Comparison of ENCODE assay signal across 12 mouse cellular contexts in genomic region chr13:20092301-20092700, GRCm38 (mm10). TPM values are rescaled to one million over a fixed set of nuclear protein-coding genes. Genes with fewer than 3 reads are reported as not detected.
DNase-seq lines count a peak whose midpoint lies in the region; ATAC-seq and TF ChIP-seq lines count a peak whose summit lies in the region.
"Had no signal": no experiment of that assay in that cellular context is flagged by ENCODE, and none has a peak within 500 bp of the region (broad histone marks: within the 10 kb centered on the region; RNA-seq: fewer than 3 reads in every experiment).

No protein-coding gene starts in this region.

- H3K27ac ChIP-seq in liver, embryonic 15.5 days (replicated peaks), result 0 out of 2 replicates have a peak overlapping the region, but pooled peaks have one; percentile 17
- no peak overlapping the region for H3K27ac ChIP-seq in liver, embryonic 11.5 days (ENCODE audit: low read depth, low read length)
- no peak overlapping the region for H3K27ac ChIP-seq in CH12.LX (ENCODE audit: insufficient read depth, low read depth)

- peaks cover 7% of the 10 kb centered on the region; the same call in 1 of the 2 replicates for H3K79me2 ChIP-seq in CH12.LX (replicated peaks; ENCODE audit: control insufficient read depth, extremely low read depth, insufficient read depth, poor library complexity, severe bottlenecking)

- H3K9me3 ChIP-seq in liver, embryonic 15.5 days (replicated peaks), result no peaks in the 10 kb centered on the region
- no peaks in the 10 kb centered on the region for H3K9me3 ChIP-seq in liver, embryonic 11.5 days (ENCODE audit: control insufficient read depth, low read length)
- peaks cover 7% of the 10 kb centered on the region for H3K9me3 ChIP-seq in CH12.LX (replicated peaks; ENCODE audit: low read length)
- peaks cover 10% of the 10 kb centered on the region for H3K9me3 ChIP-seq in megakaryocyte, embryonic 14.5 days
- H3K9me3 ChIP-seq: limb, embryonic 15.5 days had no signal

- dilution Hi-C loops in CH12.LX (cut with MboI; ENCODE audit: extremely low pct_ligation_motif_present, extremely low pct_unique_long_range_greater_than_20kb, low sequenced_read_pairs), result no loop called here

- no peak overlapping the region for H3K4me3 ChIP-seq in liver, embryonic 15.5 days (replicated peaks)
- H3K4me3 ChIP-seq in liver, embryonic 11.5 days (ENCODE audit: low read depth, low read length), result no peak overlapping the region
- no peak overlapping the region for H3K4me3 ChIP-seq in CH12.LX (replicated peaks in 1 of 3; ENCODE audit: low read depth in 2 of 3, low read length in 2 of 3, poor library complexity in 1 of 3)
- peak overlapping the region; percentile 54 for H3K4me3 ChIP-seq in megakaryocyte, embryonic 14.5 days (replicated peaks)

- DNase-seq in liver, embryonic 11.5 days (ENCODE audit: low spot score), result no peak
- peak; percentile 25 for DNase-seq in CH12.LX (ENCODE audit: extremely low read depth)
- no peak for DNase-seq in right cerebral cortex, postnatal 36 days (ENCODE audit: low spot score in 2 of 2)
- DNase-seq in c-Kit-positive CD71-positive TER-119-positive erythroid progenitor cells, embryonic 14.5 days (ENCODE audit: low spot score), result no peak
- no peak for DNase-seq in adrenal gland, postnatal 10 days
- DNase-seq: cerebellum, adult 18-20 months; heart, adult 2 months; heart, postnatal 14 days had no signal

- TF ChIP-seq EP300 in CH12.LX (IDR thresholded peaks at IDR 0.05; ENCODE audit: low read length), result no peak

- TF ChIP-seq POLR2A in CH12.LX (IDR thresholded peaks at IDR 0.05; ENCODE audit: low read depth, low read length), result no peak

- TF ChIP-seq RAD21 in CH12.LX (IDR thresholded peaks at IDR 0.05; ENCODE audit: low read depth, low read length), result no peak

- WGBS in liver, embryonic 15.5 days (ENCODE audit: insufficient replicate concordance), result 52% methylated on average over 3 of the region's 3 CpGs
- 72% methylated on average over 3 of the region's 3 CpGs for WGBS in liver, embryonic 11.5 days

- peak overlapping the region; percentile 20; the same call in 1 of the 2 replicates for H3K4me2 ChIP-seq in liver, embryonic 15.5 days
- H3K4me2 ChIP-seq in liver, embryonic 11.5 days, result no peak overlapping the region
- peak overlapping the region; percentile 18; the same call in 1 of the 2 replicates for H3K4me2 ChIP-seq in CH12.LX (ENCODE audit: insufficient read depth, low read depth, poor library complexity, severe bottlenecking)

- no peaks in the 10 kb centered on the region for H3K36me3 ChIP-seq in liver, embryonic 15.5 days (replicated peaks)
- no peaks in the 10 kb centered on the region for H3K36me3 ChIP-seq in liver, embryonic 11.5 days (ENCODE audit: control insufficient read depth, insufficient read depth, low read length)
- H3K36me3 ChIP-seq in CH12.LX (replicated peaks in 1 of 2; ENCODE audit: control insufficient read depth in 1 of 2, insufficient read depth in 1 of 2, low read length in 1 of 2), result peaks cover 0 to 18% of the 10 kb centered on the region in 2 experiments
- H3K36me3 ChIP-seq in megakaryocyte, embryonic 14.5 days (replicated peaks; ENCODE audit: low read length), result no peaks in the 10 kb centered on the region
- H3K36me3 ChIP-seq: limb, embryonic 15.5 days had no signal

- no peak overlapping the region for H3K9ac ChIP-seq in liver, embryonic 15.5 days
- no peak overlapping the region for H3K9ac ChIP-seq in liver, embryonic 11.5 days (ENCODE audit: low read depth, low read length)
- no peak overlapping the region for H3K9ac ChIP-seq in CH12.LX (ENCODE audit: insufficient read depth, low read depth)
- H3K9ac ChIP-seq: limb, embryonic 15.5 days had no signal

- TF ChIP-seq CTCF in CH12.LX (conservative IDR thresholded peaks at IDR 0.05 in 1 of 2, IDR thresholded peaks at IDR 0.05 in 1 of 2; ENCODE audit: low read depth in 2 of 2, low read length in 2 of 2), result no peak

- no peak for ATAC-seq in liver, embryonic 15.5 days (ENCODE audit: insufficient read depth)
- ATAC-seq in liver, embryonic 11.5 days (replicated peaks; ENCODE audit: low FRiP score), result no peak
- peak; percentile 29 for ATAC-seq in common myeloid progenitor, adult 5-6 weeks (replicated peaks; ENCODE audit: low read depth, poor library complexity, severe bottlenecking)

- peaks cover 62% of the 10 kb centered on the region for H3K27me3 ChIP-seq in liver, embryonic 15.5 days
- peaks cover 38% of the 10 kb centered on the region for H3K27me3 ChIP-seq in liver, embryonic 11.5 days (replicated peaks; ENCODE audit: control insufficient read depth, insufficient read depth, low read length)
- H3K27me3 ChIP-seq in CH12.LX (replicated peaks), result no peaks in the 10 kb centered on the region
- H3K27me3 ChIP-seq in megakaryocyte, embryonic 14.5 days (replicated peaks), result peaks cover 60% of the 10 kb centered on the region

- H3K4me1 ChIP-seq in liver, embryonic 15.5 days (replicated peaks), result peaks cover 19% of the 10 kb centered on the region; the same call in 1 of the 2 replicates
- H3K4me1 ChIP-seq in liver, embryonic 11.5 days (replicated peaks; ENCODE audit: control insufficient read depth, insufficient read depth, low read length), result 0 out of 2 replicates have a peak, but pooled peaks cover 4% of the 10 kb centered on the region
- H3K4me1 ChIP-seq in CH12.LX (ENCODE audit: control insufficient read depth in 1 of 2, insufficient read depth in 2 of 2), result peaks cover 5 to 47% of the 10 kb centered on the region in 2 experiments
- peaks cover 42% of the 10 kb centered on the region for H3K4me1 ChIP-seq in megakaryocyte, embryonic 14.5 days

- in situ Hi-C loops in CH12.LX (cut with MboI; ENCODE audit: low pct_ligation_motif_present, low pct_unique_long_range_greater_than_20kb, low sequenced_read_pairs), result no loop called here

TF ChIP-seq in CH12.LX, 34 proteins besides CTCF, POLR2A, EP300 and RAD21:
- peak; percentile 56 for TF ChIP-seq BHLHE40 (IDR thresholded peaks at IDR 0.05; ENCODE audit: low read depth, low read length)
- no peak for TF ChIP-seq MAFK (IDR thresholded peaks at IDR 0.05; ENCODE audit: insufficient replicate concordance, low read length)
- TF ChIP-seq SMC3 (IDR thresholded peaks at IDR 0.05; ENCODE audit: low read depth, low read length), result no peak
TF ChIP-seq in CH12.LX: peak in this region for 1.

RNA-seq across cellular contexts. Expression of gene Elmo1, which starts 1.9 kb away (rescaled TPM):
- 4.5 and 4.9 TPM in 2 replicates for polyA plus RNA-seq in liver, embryonic 15.5 days (2015; fragmentation: Nextera tagmentation; extraction: Ambion mirVana)
- polyA plus RNA-seq in liver, embryonic 11.5 days (2014; fragmentation: Nextera tagmentation; extraction: Ambion mirVana), result 8.9 and 10.6 TPM in 2 replicates
- total RNA-seq in CH12.LX (2012; rRNA removed) (32.2 and 35.8 TPM in 2 replicates), CH12.LX (2014; rRNA removed) (22.2 and 23.1 TPM in 2 replicates)
- 42.8 and 50.2 TPM in 2 replicates for polyA plus RNA-seq in CH12.LX (2012; ENCODE audit: insufficient read length, low read depth)
- 68.5 and 75.3 TPM in 2 replicates for total RNA-seq in common myeloid progenitor, adult 5-6 weeks (2017)
- polyA plus RNA-seq in megakaryocyte, embryonic 14.5 days (2012; ENCODE audit: insufficient read depth, low replicate concordance), result 0.68 TPM in 1 of 2 replicates, not detected in the other
- total RNA-seq in adrenal gland, postnatal 10 days (2021), result 10 to 100 TPM; 17.9 to 24.9 TPM
